Mouse (Mus musculus) hindbrain, embryonic 12.5 days (tissue): ENCODE measurements at regions not wholly inside any gene's neighbourhood (a gene's known extent, or its start where the extent isn't known, plus 50 kb on each side); places are given as distances from the start of the nearest gene placed in this dataset.

Source experiments
- ATAC-seq: fragments of 200-750 bp; cut with Nextera tagmentation; 2 replicates; pipeline ENCODE4 v1.8.0; 2017; ENCODE audit warnings: moderate TSS enrichment; ENCODE audit not compliant: low FRiP score
- H3K27ac ChIP-seq: fragments of 300-500 bp; sonication (generic); 2 replicates; pipeline ENCODE4 v1.5.1; 2016; ENCODE audit warnings: mild to moderate bottlenecking
- H3K27me3 ChIP-seq: fragments of 300-500 bp; sonication (generic); 2 replicates; pipeline ENCODE4 v1.6.1; 2016; ENCODE audit warnings: mild to moderate bottlenecking
- H3K36me3 ChIP-seq: fragments of 300-500 bp; sonication (generic); 2 replicates; pipeline ENCODE4 v1.6.1; 2016; ENCODE audit warnings: mild to moderate bottlenecking
- H3K4me1 ChIP-seq: fragments of 300-500 bp; sonication (generic); 2 replicates; pipeline ENCODE4 v1.6.1; 2016
- H3K4me2 ChIP-seq: fragments of 300-500 bp; sonication (generic); replicated peaks from 2 replicates; pipeline ENCODE4 v1.6.1; 2016; ENCODE audit warnings: mild to moderate bottlenecking
- H3K4me3 ChIP-seq: fragments of 300-500 bp; sonication (generic); 2 replicates; pipeline ENCODE4 v1.5.1; 2016; ENCODE audit warnings: mild to moderate bottlenecking
- H3K9ac ChIP-seq: fragments of 300-500 bp; sonication (generic); 2 replicates; pipeline ENCODE4 v1.6.1; 2016; ENCODE audit warnings: mild to moderate bottlenecking, moderate library complexity
- H3K9me3 ChIP-seq: fragments of 300-500 bp; sonication (generic); replicated peaks from 2 replicates; pipeline ENCODE4 v1.6.1; 2016; ENCODE audit warnings: mild to moderate bottlenecking
- WGBS: fragments of 180-500 bp; shearing (Covaris S2); methylation state at CpG from one replicate; pipeline ENCODE4 v1.1.7; 2016; 5-methylcytosine and 5-hydroxymethylcytosine counted together

GRCm38 (mm10) chr10:37286305-37286704, 147.6 kb upstream of the Marcks start:
- no peak overlapping the region for H3K9ac ChIP-seq
- H3K27ac ChIP-seq: no peak overlapping the region
- H3K4me1 ChIP-seq: no peaks in the 10 kb centered on the region
- H3K9me3 ChIP-seq: no peaks in the 10 kb centered on the region
- H3K4me2 ChIP-seq: no peak overlapping the region
- no peak overlapping the region for H3K4me3 ChIP-seq
- H3K27me3 ChIP-seq: no peaks in the 10 kb centered on the region
- no peaks in the 10 kb centered on the region for H3K36me3 ChIP-seq
- WGBS: 85% methylated on average over 5 of the region's 5 CpGs
- no peak for ATAC-seq

GRCm38 (mm10) chr10:37282951-37283350, 144.2 kb upstream of the Marcks start:
- Histone ChIP-seq H3K27me3 (no peaks in the 10 kb centered on the region), H3K4me2 (no peak overlapping the region), H3K4me3 (no peak overlapping the region), H3K36me3 (no peaks in the 10 kb centered on the region), H3K9me3 (no peaks in the 10 kb centered on the region), H3K4me1 (no peaks in the 10 kb centered on the region; the same call in 1 of the 2 replicates), H3K27ac (no peak overlapping the region), H3K9ac (no peak overlapping the region)
- no peak for ATAC-seq

- ATAC-seq: no peak
- no peaks in the 10 kb centered on the region; the same call in 1 of the 2 replicates for H3K4me1 ChIP-seq
- H3K9me3 ChIP-seq: no peaks in the 10 kb centered on the region
- no peak overlapping the region for H3K4me2 ChIP-seq
- H3K27ac ChIP-seq: no peak overlapping the region
- no peak overlapping the region for H3K4me3 ChIP-seq
- 95% methylated on average over 4 of the region's 4 CpGs for WGBS
- H3K9ac ChIP-seq: no peak overlapping the region
- H3K27me3 ChIP-seq: no peaks in the 10 kb centered on the region
- no peaks in the 10 kb centered on the region for H3K36me3 ChIP-seq
Observed at GRCm38 (mm10) chr10:37280823-37281222, 142.1 kb upstream of the Marcks start.

- Histone ChIP-seq H3K27me3 (no peaks in the 10 kb centered on the region), H3K4me2 (no peak overlapping the region), H3K9ac (no peak overlapping the region), H3K27ac (no peak overlapping the region; the same call in 1 of the 2 replicates), H3K4me1 (no peaks in the 10 kb centered on the region; the same call in 1 of the 2 replicates), H3K36me3 (no peaks in the 10 kb centered on the region), H3K4me3 (no peak overlapping the region), H3K9me3 (no peaks in the 10 kb centered on the region)
- ATAC-seq: no peak
- 90% methylated on average over 6 of the region's 6 CpGs for WGBS
Observed at GRCm38 (mm10) chr10:37280150-37280820, 141.6 kb upstream of the Marcks start.

- no peak overlapping the region for H3K9ac ChIP-seq
- H3K27ac ChIP-seq: no peak overlapping the region
- WGBS: 54% methylated on average over 1 of the region's 1 CpGs
- H3K9me3 ChIP-seq: no peaks in the 10 kb centered on the region
- no peaks in the 10 kb centered on the region for H3K36me3 ChIP-seq
- no peak for ATAC-seq
- no peaks in the 10 kb centered on the region for H3K27me3 ChIP-seq
- no peak overlapping the region for H3K4me2 ChIP-seq
- no peak overlapping the region for H3K4me3 ChIP-seq
- H3K4me1 ChIP-seq: no peaks in the 10 kb centered on the region; the same call in 1 of the 2 replicates
Observed at GRCm38 (mm10) chr10:37279316-37279715, 140.6 kb upstream of the Marcks start.

- no peaks in the 10 kb centered on the region for H3K36me3 ChIP-seq
- no peak for ATAC-seq
- H3K9ac ChIP-seq: no peak overlapping the region
- no peak overlapping the region for H3K4me2 ChIP-seq
- no peak overlapping the region for H3K4me3 ChIP-seq
- no peak overlapping the region for H3K27ac ChIP-seq
- no peaks in the 10 kb centered on the region for H3K27me3 ChIP-seq
- 89% methylated on average over 1 of the region's 1 CpGs for WGBS
- no peaks in the 10 kb centered on the region; the same call in 1 of the 2 replicates for H3K4me1 ChIP-seq
- no peaks in the 10 kb centered on the region for H3K9me3 ChIP-seq
Observed at GRCm38 (mm10) chr10:37275857-37276256, 137.1 kb upstream of the Marcks start.

- WGBS: 69% methylated on average over 7 of the region's 7 CpGs
- Histone ChIP-seq H3K27ac (no peak overlapping the region), H3K4me2 (no peak overlapping the region), H3K4me3 (no peak overlapping the region), H3K9me3 (no peaks in the 10 kb centered on the region), H3K9ac (no peak overlapping the region), H3K4me1 (no peaks in the 10 kb centered on the region; the same call in 1 of the 2 replicates), H3K27me3 (no peaks in the 10 kb centered on the region), H3K36me3 (no peaks in the 10 kb centered on the region)
- no peak for ATAC-seq
Observed at GRCm38 (mm10) chr10:37275271-37275670, 136.6 kb upstream of the Marcks start.

GRCm38 (mm10) chr10:37271967-37272366, 133.2 kb upstream of the Marcks start:
- Histone ChIP-seq H3K36me3 (no peaks in the 10 kb centered on the region), H3K4me3 (no peak overlapping the region), H3K27me3 (no peaks in the 10 kb centered on the region), H3K27ac (no peak overlapping the region), H3K4me2 (no peak overlapping the region), H3K4me1 (no peaks in the 10 kb centered on the region), H3K9me3 (no peaks in the 10 kb centered on the region), H3K9ac (no peak overlapping the region)
- 76% methylated on average over 1 of the region's 1 CpGs for WGBS
- no peak for ATAC-seq

GRCm38 (mm10) chr10:37270236-37271000, 131.7 kb upstream of the Marcks start:
- no peak overlapping the region for H3K4me2 ChIP-seq
- no peak for ATAC-seq
- no peaks in the 10 kb centered on the region for H3K9me3 ChIP-seq
- no peak overlapping the region for H3K27ac ChIP-seq
- no peak overlapping the region for H3K4me3 ChIP-seq
- no peaks in the 10 kb centered on the region for H3K36me3 ChIP-seq
- H3K27me3 ChIP-seq: no peaks in the 10 kb centered on the region
- H3K9ac ChIP-seq: no peak overlapping the region
- no peaks in the 10 kb centered on the region for H3K4me1 ChIP-seq
- WGBS: 84% methylated on average over 10 of the region's 10 CpGs

- Histone ChIP-seq H3K4me1 (no peaks in the 10 kb centered on the region), H3K9ac (no peak overlapping the region), H3K4me2 (no peak overlapping the region), H3K27ac (no peak overlapping the region), H3K9me3 (no peaks in the 10 kb centered on the region), H3K36me3 (no peaks in the 10 kb centered on the region), H3K27me3 (no peaks in the 10 kb centered on the region), H3K4me3 (no peak overlapping the region)
- WGBS: 82% methylated on average over 1 of the region's 1 CpGs
- ATAC-seq: no peak
Observed at GRCm38 (mm10) chr10:37266909-37267308, 128.2 kb upstream of the Marcks start.

- Histone ChIP-seq H3K4me2 (no peak overlapping the region), H3K4me3 (no peak overlapping the region), H3K36me3 (no peaks in the 10 kb centered on the region), H3K9me3 (no peaks in the 10 kb centered on the region), H3K4me1 (no peaks in the 10 kb centered on the region), H3K27me3 (no peaks in the 10 kb centered on the region), H3K27ac (no peak overlapping the region), H3K9ac (no peak overlapping the region)
- ATAC-seq: no peak
- WGBS: 86% methylated on average over 8 of the region's 8 CpGs
Observed at GRCm38 (mm10) chr10:37260791-37261488, 122.2 kb upstream of the Marcks start.

- Histone ChIP-seq H3K36me3 (no peaks in the 10 kb centered on the region), H3K4me3 (no peak overlapping the region), H3K4me1 (no peaks in the 10 kb centered on the region), H3K9ac (no peak overlapping the region), H3K27ac (no peak overlapping the region), H3K9me3 (no peaks in the 10 kb centered on the region), H3K27me3 (no peaks in the 10 kb centered on the region), H3K4me2 (no peak overlapping the region)
- WGBS: 91% methylated on average over 3 of the region's 3 CpGs
- ATAC-seq: no peak
Observed at GRCm38 (mm10) chr10:37259186-37259585, 120.5 kb upstream of the Marcks start.
